Mouse (Mus musculus): ENCODE data around the gene Prkar1b.

The Prkar1b gene

GRCm38 (mm10) chr5:139060460-139061051 is 89.2 kb downstream of the Prkar1b start:
- DNase-seq (ENCODE audit: low spot score), result no peak

- DNase-seq (ENCODE audit: low spot score), result no peak
Measured at GRCm38 (mm10) chr5:139053176-139053575, 96.6 kb downstream of the Prkar1b start.

- DNase-seq (ENCODE audit: low spot score), result peak; percentile 63
Measured at GRCm38 (mm10) chr5:139051276-139051675, 98.5 kb downstream of the Prkar1b start.

- no peak for DNase-seq (ENCODE audit: low spot score)
Measured at GRCm38 (mm10) chr5:139049367-139049766, 100.4 kb downstream of the Prkar1b start.

GRCm38 (mm10) chr5:139047171-139047570 is 102.6 kb downstream of the Prkar1b start:
- DNase-seq (ENCODE audit: low spot score), result no peak

GRCm38 (mm10) chr5:139046636-139047035 is 103.2 kb downstream of the Prkar1b start:
- no peak for DNase-seq (ENCODE audit: low spot score)

GRCm38 (mm10) chr5:139043546-139043945 is 106.3 kb downstream of the Prkar1b start:
- no peak for DNase-seq (ENCODE audit: low spot score)

GRCm38 (mm10) chr5:139042299-139042698 is 107.5 kb downstream of the Prkar1b start:
- no peak for DNase-seq (ENCODE audit: low spot score)

- no peak for DNase-seq (ENCODE audit: low spot score)
Measured at GRCm38 (mm10) chr5:139035171-139035570, 114.6 kb downstream of the Prkar1b start.

GRCm38 (mm10) chr5:139034746-139035145 is 115.1 kb downstream of the Prkar1b start:
- no peak for DNase-seq (ENCODE audit: low spot score)

- DNase-seq (ENCODE audit: low spot score), result no peak
Measured at GRCm38 (mm10) chr5:139033406-139034317, 116.1 kb downstream of the Prkar1b start.

- no peak for DNase-seq (ENCODE audit: low spot score)
Measured at GRCm38 (mm10) chr5:139027603-139028002, 122.2 kb downstream of the Prkar1b start.

GRCm38 (mm10) chr5:139024351-139025105 is 125.3 kb downstream of the Prkar1b start:
- no peak for DNase-seq (ENCODE audit: low spot score)

- DNase-seq (ENCODE audit: low spot score), result no peak
Measured at GRCm38 (mm10) chr5:139020595-139020994, 129.2 kb downstream of the Prkar1b start.

- no peak for DNase-seq (ENCODE audit: low spot score)
Measured at GRCm38 (mm10) chr5:139017371-139018124, 132.3 kb downstream of the Prkar1b start.

- no peak for DNase-seq (ENCODE audit: low spot score)
Measured at GRCm38 (mm10) chr5:139015097-139015496, 134.7 kb downstream of the Prkar1b start.

GRCm38 (mm10) chr5:139010649-139011048 is 139.2 kb downstream of the Prkar1b start:
- DNase-seq (ENCODE audit: low spot score), result no peak

- DNase-seq (ENCODE audit: low spot score), result no peak
Measured at GRCm38 (mm10) chr5:139007141-139007775, 142.5 kb downstream of the Prkar1b start.

GRCm38 (mm10) chr5:139004588-139004987 is 145.2 kb downstream of the Prkar1b start:
- no peak for DNase-seq (ENCODE audit: low spot score)

- DNase-seq (ENCODE audit: low spot score), result no peak
Measured at GRCm38 (mm10) chr5:138999716-139000115, 150.1 kb downstream of the Prkar1b start.

- DNase-seq (ENCODE audit: low spot score), result no peak
Measured at GRCm38 (mm10) chr5:138997936-138998580, 151.7 kb downstream of the Prkar1b start.
